Mouse (Mus musculus): ENCODE results near the gene Sf3b3.

- no peak for TF ChIP-seq CTCF (IDR thresholded peaks at IDR 0.05; ENCODE audit: control insufficient read depth, insufficient read depth, insufficient replicate concordance, low read depth, low read length)
- TF ChIP-seq POLR2A (IDR thresholded peaks at IDR 0.05; ENCODE audit: control insufficient read depth, low read depth, low read length): no peak
Observed at GRCm38 (mm10) chr8:110895254-110895653, 48.7 kb upstream of the Sf3b3 start.
